Mouse (Mus musculus) liver (tissue): ENCODE data around the gene Wdr26.

ENCODE experiments used
- DNase-seq: peaks from one replicate; pipeline ENCODE4 v3.0.0-alpha.2; 2020; ENCODE audit warnings: mixed read lengths

Gene Wdr26

GRCm38 (mm10) chr1:181211920-181212633, at the start of gene Wdr26:
Gene Wdr26 (minus strand): TSS chr1:181212001.
- DNase-seq = peak; percentile 91

GRCm38 (mm10) chr1:181260949-181261696, 49.3 kb upstream of the Wdr26 start:
- peak; percentile 85 for DNase-seq

GRCm38 (mm10) chr1:181260422-181260821, 48.6 kb upstream of the Wdr26 start:
- DNase-seq = no peak

- peak; percentile 55 for DNase-seq
Observed at GRCm38 (mm10) chr1:181259626-181260410, 48.0 kb upstream of the Wdr26 start.

DNA sequence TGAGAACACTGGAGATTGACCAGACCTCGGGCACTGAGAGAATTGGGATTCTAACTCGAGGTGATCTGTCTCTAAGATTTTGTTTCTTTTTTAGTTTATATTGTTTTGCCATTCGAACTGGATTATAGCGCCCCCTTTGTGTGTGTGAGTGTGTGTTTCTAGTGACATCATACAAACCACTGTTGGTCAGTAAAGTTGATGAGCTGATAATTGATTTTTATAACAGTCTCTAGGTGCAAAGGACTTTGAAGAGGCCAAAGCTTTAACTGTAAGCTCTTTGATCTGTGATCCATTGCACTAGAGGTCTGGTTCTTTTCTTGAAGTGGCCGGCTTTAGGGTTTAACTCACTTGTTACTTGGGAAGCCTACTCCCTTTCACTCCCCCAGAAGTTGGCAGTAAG, 47.3 kb upstream of the Wdr26 start:
- DNase-seq = no peak

GRCm38 (mm10) chr1:181258616-181259015, 46.8 kb upstream of the Wdr26 start:
- peak; percentile 9 for DNase-seq

DNA sequence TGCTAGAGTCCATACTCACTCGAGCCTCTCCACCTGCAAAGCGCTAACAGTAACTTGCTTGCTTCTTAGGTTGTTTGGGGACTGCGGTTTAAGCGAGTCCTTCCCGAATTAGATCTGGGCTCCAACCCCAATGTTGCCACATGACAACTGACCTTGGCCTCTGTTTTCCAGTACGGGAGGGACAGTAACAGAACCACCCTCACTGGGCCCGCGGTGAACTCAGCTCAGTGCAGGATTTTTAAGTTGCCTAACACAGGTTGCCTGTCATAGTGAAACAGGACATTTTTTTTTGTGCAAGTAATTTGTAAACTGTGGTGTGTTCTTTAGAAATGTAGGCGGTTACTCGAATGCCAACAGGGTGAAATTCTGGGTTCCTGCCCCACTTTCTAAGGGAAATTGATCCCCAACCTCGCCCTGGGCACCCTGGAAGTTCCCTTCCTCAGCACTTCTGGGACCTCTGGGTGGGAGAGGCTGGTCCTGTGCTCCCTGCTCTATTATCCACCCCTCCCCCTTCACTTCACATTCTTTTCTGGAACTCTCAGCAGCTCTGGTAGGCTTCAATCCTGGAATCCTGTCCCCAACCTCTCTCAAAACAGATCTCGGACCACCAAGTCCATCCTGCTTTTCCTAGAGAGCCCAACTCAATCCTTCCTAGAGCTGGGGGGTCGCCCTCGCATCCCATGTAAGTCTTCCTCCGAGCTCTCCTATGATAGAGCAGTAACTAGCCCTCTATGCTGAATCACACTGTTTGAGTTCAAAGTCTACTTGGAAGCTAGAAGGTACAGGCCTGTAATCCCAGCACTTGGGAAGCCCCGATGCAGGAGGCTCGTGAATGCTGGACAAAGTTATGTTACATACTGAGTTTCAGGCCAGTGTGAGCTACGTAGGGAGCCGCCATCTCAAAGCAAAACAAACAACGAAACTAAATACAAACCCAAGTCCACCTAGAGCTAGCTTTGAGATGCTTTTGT, 46.1 kb upstream of the Wdr26 start:
- no peak for DNase-seq

DNA sequence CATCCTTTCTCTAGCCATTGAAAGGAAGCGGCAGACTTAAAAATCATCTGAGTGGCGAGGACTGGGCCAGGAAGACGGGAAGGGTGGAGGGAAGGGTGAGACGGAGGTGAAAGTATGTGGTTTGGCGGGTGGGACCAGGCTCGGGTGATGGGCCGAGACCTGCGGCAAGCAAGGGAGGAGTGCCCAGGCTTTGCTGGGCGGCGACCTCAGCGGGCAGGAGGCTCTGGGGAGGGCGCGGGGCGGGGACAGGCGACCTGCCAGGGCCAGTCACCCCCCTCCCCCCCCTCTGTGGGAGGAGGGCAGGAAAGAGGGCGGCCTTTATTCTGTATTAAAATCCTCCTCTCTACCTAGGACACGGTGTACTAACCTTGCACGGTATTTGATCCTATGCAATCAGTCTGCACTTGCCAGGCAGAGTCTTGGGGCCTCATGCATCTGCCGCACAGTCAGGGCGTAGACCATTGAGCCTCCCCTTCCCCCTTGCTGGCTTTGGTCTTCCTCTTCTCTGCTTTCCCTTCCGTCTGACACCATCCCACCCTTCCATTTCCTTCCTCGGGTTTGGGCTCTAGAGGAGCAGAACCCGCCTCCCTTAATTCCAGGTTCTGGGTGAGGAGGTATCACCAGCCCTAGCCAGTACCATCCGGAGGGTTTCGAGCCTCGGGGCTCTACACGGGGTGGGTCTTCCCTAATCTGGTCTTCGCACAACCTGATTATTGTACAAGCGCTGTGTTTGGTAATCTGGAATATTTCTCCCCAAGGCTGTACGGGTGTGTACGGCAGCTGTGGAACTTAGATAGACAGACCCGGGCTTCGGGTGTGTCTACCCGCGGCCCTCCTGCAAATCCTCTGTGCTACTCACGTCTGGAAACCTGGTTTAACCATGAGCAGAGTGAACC, 45.1 kb upstream of the Wdr26 start:
- peak; percentile 96 for DNase-seq

- DNase-seq = peak; percentile 82
Observed at GRCm38 (mm10) chr1:181255891-181256688, 44.3 kb upstream of the Wdr26 start.

DNA sequence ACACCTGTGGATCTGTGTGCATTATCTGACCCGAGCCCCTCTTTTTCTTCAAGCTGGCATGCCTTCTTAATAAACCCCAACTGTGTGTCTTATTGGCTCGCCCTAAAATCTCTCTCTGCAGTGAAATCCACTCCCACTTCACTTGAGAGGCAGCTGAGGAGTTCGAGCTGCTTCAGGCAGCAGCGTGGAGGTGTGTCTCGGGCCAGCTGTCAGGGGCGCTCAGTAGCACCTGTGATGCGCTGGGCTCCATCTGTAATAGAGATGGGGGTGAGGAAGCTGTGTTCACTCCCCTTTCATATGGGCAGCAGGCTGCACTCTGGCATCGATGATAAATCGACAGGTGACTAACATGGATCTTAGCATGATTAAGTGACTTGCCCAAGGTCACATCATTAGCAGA, 43.6 kb upstream of the Wdr26 start:
- DNase-seq = peak; percentile 39

DNA sequence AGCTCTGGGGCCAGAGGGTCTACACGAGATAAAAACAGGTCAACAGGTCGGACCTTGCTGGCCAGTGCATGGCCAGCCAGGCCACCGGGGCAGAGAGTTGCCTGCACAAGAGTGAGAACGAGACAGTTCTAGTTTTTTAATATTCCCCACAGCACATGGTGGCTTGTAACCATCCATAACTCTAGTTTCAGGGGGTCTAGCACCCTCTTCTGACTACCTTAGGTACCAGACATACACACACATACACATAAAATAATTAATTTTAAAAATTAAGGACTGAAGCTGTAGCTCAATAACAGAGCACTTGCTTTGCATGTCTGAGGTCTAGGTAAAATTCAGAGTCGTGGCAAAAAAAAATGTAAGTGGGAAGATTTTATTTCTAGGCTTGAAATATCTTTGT, 39.8 kb upstream of the Wdr26 start:
- no peak for DNase-seq

DNA sequence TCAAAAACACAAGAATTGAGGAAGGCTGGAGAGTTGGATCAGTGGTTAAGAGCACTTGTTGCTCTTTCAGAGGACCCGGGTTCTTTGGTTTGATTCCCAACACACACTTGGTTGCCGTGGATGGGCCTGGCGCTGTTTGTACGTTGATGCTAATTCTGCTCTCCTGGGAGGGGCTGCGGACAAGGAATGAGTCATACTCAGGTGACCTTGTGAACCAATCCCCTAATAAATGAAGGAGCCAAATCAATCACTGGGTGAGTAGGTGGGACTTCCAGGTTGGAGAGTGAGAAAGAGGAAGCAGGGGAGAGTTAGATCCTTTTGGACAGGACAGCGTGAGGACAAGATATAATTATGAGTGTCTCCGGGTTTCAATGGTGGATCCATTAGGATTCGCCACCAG, 39.2 kb upstream of the Wdr26 start:
- peak; percentile 1 for DNase-seq

DNA sequence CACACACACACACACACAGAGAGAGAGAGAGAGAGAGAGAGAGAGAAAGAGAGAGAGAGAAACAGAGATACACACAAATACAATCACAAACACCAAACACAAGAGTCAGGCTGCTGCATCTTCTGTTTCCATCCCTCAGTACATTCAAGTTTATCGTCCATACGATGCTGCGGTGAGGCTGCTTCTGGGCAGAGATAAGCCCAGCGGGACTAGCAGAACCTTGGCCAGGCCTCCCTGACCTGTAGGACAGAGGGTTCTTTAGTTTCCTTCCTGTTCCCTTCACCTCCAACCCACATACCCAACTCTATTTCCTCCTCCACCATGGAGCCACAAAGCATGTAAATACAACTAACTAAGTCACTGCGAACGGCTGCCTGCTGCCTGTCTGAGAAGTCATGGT, 37.7 kb upstream of the Wdr26 start:
- DNase-seq = peak; percentile 86

- peak; percentile 36 for DNase-seq
Observed at GRCm38 (mm10) chr1:181247175-181247574, 35.4 kb upstream of the Wdr26 start.

- peak; percentile 67 for DNase-seq
Observed at GRCm38 (mm10) chr1:181246487-181247138, 34.8 kb upstream of the Wdr26 start.

DNA sequence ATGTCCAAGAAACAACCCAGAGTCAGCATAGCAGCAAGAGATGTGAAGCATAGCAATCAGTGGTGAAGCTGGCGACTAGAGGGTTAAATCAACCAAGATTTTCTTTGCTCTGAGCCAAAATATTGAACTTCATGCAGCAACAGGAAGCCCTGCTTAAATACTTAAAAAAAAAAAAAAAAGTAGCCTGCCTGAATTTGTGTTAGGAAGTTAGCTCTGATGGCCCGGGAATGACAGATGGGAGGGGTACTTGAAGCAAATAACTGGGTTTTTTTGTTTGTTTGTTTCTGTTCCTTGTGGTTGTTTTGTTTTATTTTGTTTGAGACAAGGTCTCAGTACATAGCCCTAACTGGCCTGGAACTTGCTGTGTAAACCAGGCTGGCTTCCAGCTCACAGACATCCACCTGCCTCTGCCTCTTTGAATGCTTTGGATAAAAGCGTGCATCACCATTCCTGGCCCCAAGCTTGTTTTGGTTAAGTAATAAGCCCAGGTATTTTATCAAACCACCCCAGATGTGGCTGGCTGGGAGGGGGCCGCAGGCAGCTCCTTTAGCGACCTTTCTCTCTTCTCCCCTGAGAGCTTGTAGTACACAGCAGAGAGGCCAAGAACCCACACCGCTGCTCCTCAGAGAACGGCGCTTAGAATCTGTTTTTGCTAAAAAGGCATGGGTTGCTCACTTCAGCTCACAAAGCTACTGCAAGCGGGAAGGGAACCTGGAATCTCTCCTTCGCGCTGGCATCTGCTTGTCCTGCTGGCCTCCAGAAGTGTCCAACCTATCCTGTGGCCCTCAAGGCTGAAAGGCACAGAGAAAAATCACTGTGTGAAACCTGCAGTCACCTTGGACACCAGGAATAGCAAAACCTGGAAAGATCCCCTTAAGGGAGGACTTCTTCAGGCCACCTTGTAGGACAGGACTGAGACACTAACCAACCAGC, 34.0 kb upstream of the Wdr26 start:
- DNase-seq = peak; percentile 86

DNA sequence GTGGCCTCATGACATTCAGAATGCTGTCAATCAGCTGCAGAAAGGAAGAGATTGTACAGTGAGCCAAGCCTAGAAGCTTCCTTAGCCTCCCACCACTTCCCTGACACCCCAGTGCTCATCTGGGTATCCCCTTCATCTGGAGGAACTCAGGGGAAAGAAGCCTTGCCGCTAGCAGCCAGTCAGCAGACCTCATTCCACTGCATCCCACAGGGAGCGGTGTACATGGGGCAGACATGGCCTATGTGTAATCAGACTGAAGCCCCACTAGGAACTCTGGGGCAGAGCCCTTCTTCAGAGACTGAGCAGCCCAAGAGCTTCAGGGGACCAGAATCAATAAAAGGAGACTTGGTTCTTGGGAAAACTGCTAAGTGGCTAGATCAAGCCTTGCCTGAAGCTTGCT, 33.3 kb upstream of the Wdr26 start:
- no peak for DNase-seq

DNA sequence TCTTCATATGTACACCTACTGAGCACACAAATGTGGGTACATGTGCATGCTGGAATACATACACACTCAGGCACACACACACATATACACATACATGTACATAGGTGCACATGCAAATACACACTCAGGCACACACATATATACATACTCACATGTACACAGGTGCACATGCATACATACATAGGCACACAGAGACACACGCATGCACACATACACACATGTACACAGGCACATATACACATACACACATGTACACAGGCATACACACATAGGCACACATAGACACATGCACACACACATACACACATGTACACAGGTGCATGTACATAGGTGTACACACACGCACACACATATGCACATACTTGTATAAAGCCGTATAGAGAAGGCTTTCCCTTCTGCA, 29.4 kb upstream of the Wdr26 start:
- no peak for DNase-seq

GRCm38 (mm10) chr1:181237332-181237731, 25.5 kb upstream of the Wdr26 start:
- no peak for DNase-seq
